Mouse (Mus musculus) embryonic facial prominence, embryonic 14.5 days (tissue): ENCODE measurements around the gene Epsti1. TPM values are rescaled to one million over a fixed set of nuclear protein-coding genes. Genes with fewer than 3 reads are reported as not detected.

Experiments
- ATAC-seq: fragments of 200-750 bp; cut with Nextera tagmentation; 2 replicates; pipeline ENCODE4 v1.8.0; 2017; ENCODE audit warnings: low read depth, moderate number of reproducible peaks, moderate TSS enrichment
- DNase-seq: peaks from one replicate; pipeline ENCODE4 v3.0.0-alpha.2; 2015; ENCODE audit warnings: low spot score
- H3K27ac ChIP-seq: fragments of 300-500 bp; sonication (generic); replicated peaks from 2 replicates; pipeline ENCODE4 v1.5.1; 2014; ENCODE audit warnings: low read depth, mild to moderate bottlenecking, low read length, moderate library complexity
- H3K27me3 ChIP-seq: fragments of 300-500 bp; sonication (generic); replicated peaks from 2 replicates; pipeline ENCODE4 v1.6.1; 2014; ENCODE audit warnings: low read length; ENCODE audit not compliant: control insufficient read depth, insufficient read depth
- H3K36me3 ChIP-seq: fragments of 300-500 bp; sonication (generic); 2 replicates; pipeline ENCODE4 v1.6.1; 2014; ENCODE audit warnings: low read length, mixed read lengths; ENCODE audit not compliant: control insufficient read depth, insufficient read depth
- H3K4me1 ChIP-seq: fragments of 300-500 bp; sonication (generic); 2 replicates; pipeline ENCODE4 v1.6.1; 2014; ENCODE audit warnings: antibody characterized with exemption, low read length; ENCODE audit not compliant: control insufficient read depth, insufficient read depth
- H3K4me2 ChIP-seq: fragments of 300-500 bp; sonication (generic); 2 replicates; pipeline ENCODE4 v1.6.1; 2014; ENCODE audit warnings: low read depth, mild to moderate bottlenecking, low read length, moderate library complexity, mixed read lengths
- H3K4me3 ChIP-seq: fragments of 300-500 bp; sonication (generic); 2 replicates; pipeline ENCODE4 v1.5.1; 2014; ENCODE audit warnings: low read depth, mild to moderate bottlenecking, low read length
- H3K9ac ChIP-seq: fragments of 300-500 bp; sonication (generic); 2 replicates; pipeline ENCODE4 v1.6.1; 2014; ENCODE audit warnings: low read depth, mild to moderate bottlenecking, low read length, moderate library complexity, mixed read lengths
- H3K9me3 ChIP-seq: fragments of 300-500 bp; sonication (generic); 2 replicates; pipeline ENCODE4 v1.6.1; 2016; ENCODE audit warnings: low read length; ENCODE audit not compliant: control insufficient read depth
- WGBS: fragments of 180-500 bp; shearing (Covaris S2); extraction: QIAGEN DNeasy Blood & Tissue Kit; methylation state at CpG from one replicate; pipeline ENCODE4 v1.1.7; 2014; 5-methylcytosine and 5-hydroxymethylcytosine counted together
- polyA plus RNA-seq: library from polyadenylated mRNA; unstranded; fragments of >200 nt; fragmentation: Nextera tagmentation; extraction: Ambion mirVana; gene quantifications from 2 replicates; pipeline ENCODE4 v1.2.1, GENCODE M21; 2014

The Epsti1 gene
- polyA plus RNA-seq, 1 experiment from 2014 or later: 1.1 TPM

DNA sequence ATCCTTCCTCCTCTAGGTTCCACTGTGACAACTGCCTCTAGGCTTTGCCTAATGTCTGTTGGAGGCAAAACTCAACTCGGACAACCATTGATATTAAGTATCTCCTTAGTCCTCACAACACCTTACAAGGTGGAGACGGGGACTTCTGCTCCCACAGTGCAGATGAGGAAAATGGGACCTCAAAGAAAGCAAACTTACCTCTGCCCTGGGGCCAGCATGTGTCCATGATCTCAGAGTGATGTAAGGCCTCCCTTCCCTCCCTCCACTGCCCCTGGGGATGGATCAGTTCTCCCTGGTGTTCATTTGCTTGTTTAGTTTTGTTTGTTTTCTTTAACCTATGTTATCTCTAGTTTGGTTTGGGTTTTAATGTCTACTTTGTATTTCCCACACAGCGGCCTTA is 1.5 kb upstream of the Epsti1 start:
- ATAC-seq (no peak), DNase-seq (no peak)
- Histone ChIP-seq H3K36me3 (no peaks in the 10 kb centered on the region), H3K27me3 (no peaks in the 10 kb centered on the region), H3K4me2 (no peak overlapping the region), H3K9me3 (no peaks in the 10 kb centered on the region), H3K27ac (no peak overlapping the region), H3K4me3 (no peak overlapping the region), H3K4me1 (no peaks in the 10 kb centered on the region), H3K9ac (no peak overlapping the region)
- 83% methylated on average over 3 of the region's 3 CpGs for WGBS

DNA sequence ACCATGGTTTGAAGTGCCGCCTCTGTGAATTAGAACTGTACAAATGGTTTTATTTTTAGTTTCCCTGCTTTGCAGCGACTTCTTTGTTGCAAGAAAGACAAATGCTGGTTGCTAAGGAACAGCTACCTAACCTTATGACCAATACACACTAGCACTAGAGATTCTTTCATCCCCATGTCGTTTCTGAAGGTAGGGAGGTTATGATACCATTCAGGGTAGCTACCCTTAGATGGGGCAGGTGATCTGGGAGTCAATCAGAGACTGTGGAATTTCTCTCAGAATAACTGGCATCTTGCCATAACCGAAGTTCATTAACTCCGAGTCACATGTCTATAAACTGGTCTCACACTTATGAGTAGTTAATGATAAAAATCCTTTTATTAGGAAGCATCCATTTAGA is 1.4 kb downstream of the Epsti1 start:
- H3K27ac ChIP-seq: no peak overlapping the region
- no peaks in the 10 kb centered on the region for H3K9me3 ChIP-seq
- no peak overlapping the region for H3K4me3 ChIP-seq
- 73% methylated on average over 5 of the region's 5 CpGs for WGBS
- H3K27me3 ChIP-seq: no peaks in the 10 kb centered on the region
- no peaks in the 10 kb centered on the region for H3K4me1 ChIP-seq
- no peak for ATAC-seq
- DNase-seq: no peak
- H3K36me3 ChIP-seq: no peaks in the 10 kb centered on the region
- no peak overlapping the region for H3K9ac ChIP-seq
- no peak overlapping the region for H3K4me2 ChIP-seq

DNA sequence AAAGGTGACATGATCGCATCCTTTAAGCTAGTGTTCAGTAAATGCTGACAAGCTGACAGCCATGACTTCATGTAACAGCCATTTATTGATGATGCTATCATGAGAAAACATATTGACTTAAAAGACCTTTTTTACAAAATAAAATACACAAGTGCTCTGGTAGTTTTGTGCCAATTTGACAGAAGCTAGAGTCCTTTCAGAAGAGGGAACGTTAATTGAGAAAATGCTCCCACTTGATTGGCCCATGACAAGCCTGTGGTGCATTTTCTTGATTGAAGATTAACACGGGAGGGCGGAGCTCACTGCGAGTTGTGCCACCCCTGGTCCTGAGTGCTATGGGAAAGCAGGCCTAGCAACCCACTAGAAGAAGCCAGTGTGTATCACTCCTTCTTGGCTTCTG is 2.5 kb downstream of the Epsti1 start:
- DNase-seq: no peak
- Histone ChIP-seq H3K4me1 (no peaks in the 10 kb centered on the region), H3K9ac (no peak overlapping the region), H3K9me3 (no peaks in the 10 kb centered on the region), H3K4me2 (no peak overlapping the region), H3K27me3 (no peaks in the 10 kb centered on the region), H3K4me3 (no peak overlapping the region), H3K36me3 (no peaks in the 10 kb centered on the region), H3K27ac (no peak overlapping the region)
- no peak for ATAC-seq
- 91% methylated on average over 5 of the region's 5 CpGs for WGBS

DNA sequence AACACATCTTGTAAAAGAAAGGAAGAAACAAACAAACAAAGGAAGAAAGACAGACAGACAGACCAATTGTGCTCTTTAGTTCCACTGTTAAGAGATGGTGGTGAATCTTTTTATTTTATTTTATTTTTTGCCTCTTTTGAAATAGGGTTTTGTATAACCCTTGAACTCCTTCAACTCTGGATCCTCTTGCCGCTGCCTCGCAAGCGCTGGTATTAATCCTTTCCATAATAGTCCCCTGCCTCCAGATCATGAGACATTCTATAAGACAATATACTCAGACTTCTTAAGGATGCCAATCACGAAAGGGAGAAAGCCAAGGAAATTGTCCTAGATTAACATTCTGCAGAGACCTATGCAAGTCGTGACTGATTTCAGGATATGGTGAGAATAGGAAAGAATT is 11.7 kb downstream of the Epsti1 start:
- H3K4me2 ChIP-seq: no peak overlapping the region
- no peaks in the 10 kb centered on the region for H3K4me1 ChIP-seq
- 83% methylated on average over 5 of the region's 5 CpGs for WGBS
- no peaks in the 10 kb centered on the region for H3K36me3 ChIP-seq
- no peak overlapping the region for H3K9ac ChIP-seq
- DNase-seq (no peak), ATAC-seq (no peak)
- no peak overlapping the region for H3K27ac ChIP-seq
- H3K9me3 ChIP-seq: no peaks in the 10 kb centered on the region
- H3K27me3 ChIP-seq: no peaks in the 10 kb centered on the region
- H3K4me3 ChIP-seq: no peak overlapping the region

DNA sequence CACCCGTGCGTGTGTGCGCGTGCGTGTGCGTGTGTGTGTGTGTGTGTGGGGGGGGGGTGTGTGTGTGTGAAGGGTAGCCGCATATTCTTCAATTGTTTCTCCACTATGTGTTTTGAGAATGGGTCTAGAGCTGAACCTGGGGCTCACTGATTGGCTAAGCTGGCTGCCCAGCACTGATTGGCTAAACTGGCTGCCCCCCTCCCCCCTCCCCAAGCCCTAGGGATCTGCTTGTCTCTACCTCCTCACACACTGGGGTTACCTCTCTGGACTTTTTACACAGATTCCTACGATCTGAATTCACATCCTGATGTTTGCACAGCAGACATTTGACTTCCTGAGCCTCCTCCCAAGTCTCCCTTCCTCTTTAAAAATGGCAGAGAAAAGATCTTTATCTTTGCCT is 17.6 kb downstream of the Epsti1 start:
- Histone ChIP-seq H3K4me1 (peaks cover 9% of the 10 kb centered on the region), H3K36me3 (no peaks in the 10 kb centered on the region), H3K27me3 (no peaks in the 10 kb centered on the region), H3K9me3 (no peaks in the 10 kb centered on the region), H3K4me2 (no peak overlapping the region), H3K4me3 (no peak overlapping the region), H3K9ac (no peak overlapping the region), H3K27ac (no peak overlapping the region)
- WGBS: 88% methylated on average over 8 of the region's 8 CpGs
- DNase-seq (no peak), ATAC-seq (no peak)

DNA sequence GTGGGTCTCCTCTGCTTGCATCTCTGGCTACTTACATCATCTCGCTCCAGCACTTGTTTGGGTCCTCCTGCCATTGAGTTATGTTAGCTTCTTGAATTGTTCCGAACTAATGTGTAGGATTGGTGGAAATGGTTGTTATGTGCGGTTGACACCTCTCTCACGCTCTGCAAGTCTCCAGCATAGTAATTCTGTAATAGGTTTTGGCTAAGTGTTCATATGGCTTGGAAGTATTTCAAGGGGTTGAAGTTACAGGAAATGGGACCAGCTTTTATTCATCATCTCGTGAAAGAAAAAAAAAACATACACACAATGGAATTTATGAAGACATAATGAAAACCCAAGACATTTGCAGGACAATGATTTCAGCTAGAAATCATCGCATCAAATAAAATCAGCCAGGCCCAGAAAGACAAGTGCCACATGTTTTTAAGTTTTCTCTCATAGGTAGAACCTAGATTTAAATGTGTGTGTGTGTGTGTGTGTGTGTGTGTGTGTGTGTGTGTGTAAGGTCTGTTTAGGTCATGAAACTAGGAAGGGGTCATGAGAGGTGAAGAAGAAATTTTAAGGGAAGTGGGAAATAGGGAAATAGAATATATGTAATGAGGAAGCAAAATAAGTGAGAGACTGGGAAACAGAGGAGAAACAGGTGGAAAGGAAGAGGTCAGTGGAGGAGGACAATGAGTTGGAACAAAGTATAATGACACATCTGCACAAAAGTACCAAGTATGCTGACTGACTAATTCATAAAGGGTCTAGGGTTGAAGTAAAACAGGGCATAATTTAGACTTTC is 19.2 kb downstream of the Epsti1 start:
- H3K4me1 ChIP-seq: peaks cover 9% of the 10 kb centered on the region
- ATAC-seq: no peak
- H3K36me3 ChIP-seq: no peaks in the 10 kb centered on the region
- 54% methylated on average over 6 of the region's 6 CpGs for WGBS
- H3K27me3 ChIP-seq: no peaks in the 10 kb centered on the region
- no peak overlapping the region for H3K4me3 ChIP-seq
- peak; percentile 64 for DNase-seq
- H3K27ac ChIP-seq: no peak overlapping the region; the same call in 1 of the 2 replicates
- H3K4me2 ChIP-seq: no peak overlapping the region
- H3K9ac ChIP-seq: no peak overlapping the region
- no peaks in the 10 kb centered on the region for H3K9me3 ChIP-seq

DNA sequence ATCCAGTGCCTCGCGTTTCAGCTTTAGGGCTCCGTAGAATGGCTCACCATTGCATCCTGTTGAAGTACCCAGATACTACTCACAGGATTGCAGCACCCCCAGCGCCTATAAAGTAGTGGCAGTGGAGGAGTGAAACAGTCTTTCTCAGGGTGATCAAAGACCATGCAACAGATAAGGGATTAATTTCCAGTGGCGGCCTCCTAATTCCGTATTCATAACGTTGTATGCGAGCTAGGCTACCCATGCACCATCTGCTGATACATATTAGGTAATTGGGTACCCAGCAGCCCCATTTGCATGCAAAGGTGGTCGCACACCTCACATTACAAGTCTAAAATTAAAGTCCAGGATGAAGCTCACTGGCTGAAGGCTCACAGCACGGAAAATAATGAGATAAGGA is 21.4 kb downstream of the Epsti1 start:
- no peak for ATAC-seq
- H3K9ac ChIP-seq: no peak overlapping the region

DNA sequence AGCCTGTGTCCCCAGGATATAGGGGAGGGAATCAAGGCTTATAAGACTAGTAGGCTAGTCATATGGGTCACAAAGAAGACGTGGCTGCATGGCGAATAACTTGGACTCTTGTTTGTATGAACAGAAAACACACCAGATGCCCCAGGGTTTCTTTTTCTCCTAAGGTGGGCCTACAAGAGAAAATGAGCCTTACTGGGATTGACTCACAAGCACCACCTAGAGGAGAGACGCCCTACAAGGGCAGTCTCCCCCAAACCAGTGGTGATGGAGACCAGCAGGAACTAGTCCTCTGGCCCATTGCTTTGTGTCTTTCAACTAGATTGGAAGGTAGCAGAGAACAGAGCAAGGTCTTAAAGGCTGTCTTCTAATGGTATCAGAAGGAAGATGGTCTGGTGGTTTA is 22.7 kb downstream of the Epsti1 start:
- WGBS: 37% methylated on average over 3 of the region's 3 CpGs
- ATAC-seq: no peak
- no peak overlapping the region for H3K4me2 ChIP-seq
- H3K27me3 ChIP-seq: no peaks in the 10 kb centered on the region
- H3K4me1 ChIP-seq: peaks cover 9% of the 10 kb centered on the region
- no peak overlapping the region for H3K4me3 ChIP-seq
- no peak overlapping the region for H3K27ac ChIP-seq
- no peaks in the 10 kb centered on the region for H3K36me3 ChIP-seq
- H3K9ac ChIP-seq: no peak overlapping the region
- peak; percentile 24 for DNase-seq
- H3K9me3 ChIP-seq: no peaks in the 10 kb centered on the region

More for the DNA sequence above, 21.4 kb downstream of the Epsti1 start:
- Histone ChIP-seq H3K9me3 (no peaks in the 10 kb centered on the region), H3K36me3 (no peaks in the 10 kb centered on the region), H3K27ac (no peak overlapping the region), H3K27me3 (no peaks in the 10 kb centered on the region), H3K4me3 (no peak overlapping the region), H3K4me2 (no peak overlapping the region), H3K4me1 (peaks cover 9% of the 10 kb centered on the region)
- 88% methylated on average over 10 of the region's 10 CpGs for WGBS
- DNase-seq: no peak

DNA sequence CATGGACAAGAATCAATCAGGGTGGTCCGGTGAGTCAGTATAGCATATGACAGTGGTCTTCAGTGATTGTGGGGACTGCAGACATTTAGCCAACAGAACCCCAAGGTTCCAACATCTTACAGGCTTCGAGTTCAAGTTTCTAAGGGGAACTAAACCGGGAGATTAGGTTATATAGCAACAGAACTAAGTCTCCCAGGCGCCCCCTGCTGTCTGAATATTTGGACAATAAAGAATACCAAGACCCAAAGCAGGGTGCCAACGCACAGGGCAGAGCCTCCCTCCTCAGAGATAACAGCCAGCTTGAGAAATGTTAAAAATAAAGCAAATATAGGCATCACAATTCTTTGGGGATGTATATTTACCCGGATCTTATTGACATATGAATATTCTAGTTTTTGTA is 24.0 kb downstream of the Epsti1 start:
- no peaks in the 10 kb centered on the region for H3K27me3 ChIP-seq
- H3K36me3 ChIP-seq: no peaks in the 10 kb centered on the region
- H3K9me3 ChIP-seq: no peaks in the 10 kb centered on the region
- WGBS: 45% methylated on average over 6 of the region's 6 CpGs
- ATAC-seq (no peak), DNase-seq (peak; percentile 81)
- no peak overlapping the region for H3K27ac ChIP-seq
- no peak overlapping the region for H3K4me3 ChIP-seq
- no peak overlapping the region for H3K4me2 ChIP-seq
- peaks cover 8% of the 10 kb centered on the region; the same call in 1 of the 2 replicates for H3K4me1 ChIP-seq
- no peak overlapping the region for H3K9ac ChIP-seq
